Mouse (Mus musculus): ENCODE results near the gene Cfap61. TPM values are rescaled to one million over a fixed set of nuclear protein-coding genes. Genes with fewer than 3 reads are reported as not detected.

Gene Cfap61
- polyA plus RNA-seq, 1 experiment: 0.33 TPM

DNA sequence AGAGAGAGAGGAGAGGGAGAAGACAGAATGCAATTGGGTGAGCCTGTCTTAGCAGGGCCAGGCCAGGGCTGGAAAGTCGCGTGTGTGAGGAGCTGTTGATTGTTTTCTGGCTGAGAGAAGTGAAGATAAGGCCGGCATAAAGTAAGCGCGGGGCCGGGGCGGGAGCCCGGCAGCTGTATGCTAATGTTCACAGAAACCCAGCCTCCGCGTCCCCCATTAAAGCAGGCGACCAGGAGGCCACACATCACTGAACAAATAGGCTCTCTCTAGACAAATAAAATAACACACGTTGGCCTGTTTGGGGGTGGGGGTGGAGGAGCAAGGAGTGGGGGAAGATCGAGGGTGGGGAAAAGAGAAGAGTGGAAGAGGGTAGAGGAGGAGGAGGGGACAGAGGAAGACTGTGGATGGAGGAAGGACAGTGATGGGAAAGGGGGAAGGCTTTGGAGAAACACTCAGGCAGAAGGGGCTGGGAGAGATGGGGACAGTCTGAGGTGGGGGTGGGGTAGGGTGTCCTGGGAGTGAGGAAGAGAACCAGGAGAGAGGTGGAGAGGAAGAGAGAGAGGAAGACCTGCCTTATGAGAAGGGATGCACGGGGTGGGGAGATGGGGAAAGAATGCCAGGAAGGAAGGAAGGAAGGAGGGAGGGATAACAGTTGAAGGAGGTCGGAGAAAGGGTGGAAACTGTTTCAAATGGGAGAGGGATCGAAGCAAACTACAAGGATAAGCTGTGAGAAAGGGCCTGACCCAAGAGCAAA is 282.8 kb downstream of the Cfap61 start:
- TF ChIP-seq CTCF (IDR thresholded peaks at IDR 0.05; ENCODE audit: borderline replicate concordance, insufficient read depth, low read length) (no peak), POLR2A (IDR thresholded peaks at IDR 0.05; ENCODE audit: low read depth, low read length) (no peak)
- Histone ChIP-seq H3K27ac (ENCODE audit: insufficient read depth, low read length) (no peak overlapping the region), H3K4me3 (ENCODE audit: insufficient read depth, low read length) (no peak overlapping the region), H3K4me1 (ENCODE audit: control insufficient read depth, insufficient read depth, low read length) (no peaks in the 10 kb centered on the region; the same call in 1 of the 2 replicates)

DNA sequence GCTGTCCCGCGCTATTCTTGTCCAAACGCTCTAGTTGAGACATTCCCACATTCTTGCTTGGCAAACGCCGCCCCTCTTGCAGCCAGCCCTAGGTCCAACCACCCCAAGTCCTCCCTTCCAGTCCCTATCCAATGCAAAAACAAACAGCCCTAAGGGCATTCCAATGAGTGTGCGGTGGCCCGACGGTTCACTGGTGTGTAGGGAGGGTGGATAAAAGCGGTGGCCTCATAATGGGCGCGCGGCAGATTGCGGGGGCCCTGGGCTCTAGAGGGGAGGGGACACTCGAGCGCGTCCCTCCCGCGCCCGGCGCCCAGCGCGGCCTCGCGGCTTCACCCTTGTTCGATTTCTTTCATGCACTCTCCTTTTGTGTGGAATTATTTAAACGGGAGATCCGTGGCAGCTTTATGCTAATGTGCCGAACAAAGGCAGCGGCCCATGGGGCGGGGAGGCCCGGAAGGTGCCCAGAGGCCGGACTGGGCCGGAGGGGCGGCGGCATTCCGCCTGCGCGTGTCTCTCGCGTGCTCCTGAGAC is 283.6 kb downstream of the Cfap61 start:
- Histone ChIP-seq H3K4me3 (ENCODE audit: insufficient read depth, low read length) (no peak overlapping the region), H3K4me1 (ENCODE audit: control insufficient read depth, insufficient read depth, low read length) (no peaks in the 10 kb centered on the region; the same call in 1 of the 2 replicates)

DNA sequence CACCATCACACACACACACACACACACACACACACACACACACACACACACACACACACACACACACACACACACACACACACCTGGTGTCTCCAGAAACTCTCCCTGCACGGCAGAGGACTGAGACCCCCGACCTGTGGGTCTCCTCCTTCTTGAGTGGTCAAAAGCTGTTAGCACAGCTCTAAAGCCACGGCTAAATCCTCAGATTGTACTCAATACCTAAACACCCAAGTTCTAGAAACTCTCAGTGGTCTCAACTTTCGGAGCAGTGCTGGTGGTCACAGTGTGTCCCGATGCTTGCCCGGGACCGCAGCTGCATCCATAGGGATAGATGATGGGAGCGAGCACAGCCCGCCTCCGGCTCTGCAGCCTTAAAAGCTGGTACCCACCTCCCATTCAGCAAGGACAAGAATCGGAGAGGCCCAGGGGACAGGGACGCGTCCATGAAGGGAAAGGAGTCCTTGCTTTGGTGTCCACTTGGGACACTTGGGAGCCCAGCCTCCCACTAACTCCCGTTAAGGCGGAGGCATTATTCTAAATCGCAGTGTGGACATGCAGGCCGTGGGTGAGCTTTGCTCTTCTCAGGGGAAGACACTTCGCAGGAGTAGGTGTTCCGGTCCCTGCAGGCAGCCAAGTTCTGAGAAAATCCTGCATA is 284.4 kb downstream of the Cfap61 start:
- H3K4me1 ChIP-seq (ENCODE audit: control insufficient read depth, insufficient read depth, low read length): no peaks in the 10 kb centered on the region; the same call in 1 of the 2 replicates
- H3K27ac ChIP-seq (ENCODE audit: insufficient read depth, low read length): no peak overlapping the region
- TF ChIP-seq CTCF (IDR thresholded peaks at IDR 0.05; ENCODE audit: borderline replicate concordance, insufficient read depth, low read length): no peak
- TF ChIP-seq POLR2A (IDR thresholded peaks at IDR 0.05; ENCODE audit: low read depth, low read length): no peak
- no peak overlapping the region for H3K4me3 ChIP-seq (ENCODE audit: insufficient read depth, low read length)

More for the DNA sequence above, 283.6 kb downstream of the Cfap61 start:
- no peak for TF ChIP-seq POLR2A (IDR thresholded peaks at IDR 0.05; ENCODE audit: low read depth, low read length)
- no peak for TF ChIP-seq CTCF (IDR thresholded peaks at IDR 0.05; ENCODE audit: borderline replicate concordance, insufficient read depth, low read length)
- H3K27ac ChIP-seq (ENCODE audit: insufficient read depth, low read length): no peak overlapping the region

DNA sequence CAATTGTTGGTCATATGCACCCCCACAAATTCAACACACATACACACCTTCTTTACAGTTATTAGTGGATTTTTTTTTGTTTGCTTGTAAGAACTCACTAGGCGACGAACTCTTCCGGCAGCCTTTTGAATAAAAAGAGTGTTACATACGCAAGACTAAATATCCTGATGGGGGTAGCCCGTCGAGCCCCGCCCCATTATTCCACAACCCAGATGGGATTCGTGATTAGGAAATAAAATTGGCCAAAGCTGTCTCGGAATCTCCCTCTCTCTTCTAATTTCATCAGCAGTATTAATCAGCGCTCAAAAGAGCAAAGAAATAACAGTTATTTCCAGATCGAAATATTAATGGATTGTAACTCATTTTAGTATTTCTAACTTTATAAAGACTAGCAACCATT is 285.2 kb downstream of the Cfap61 start:
- no peak for TF ChIP-seq CTCF (IDR thresholded peaks at IDR 0.05; ENCODE audit: borderline replicate concordance, insufficient read depth, low read length)
- no peak for TF ChIP-seq POLR2A (IDR thresholded peaks at IDR 0.05; ENCODE audit: low read depth, low read length)
- no peak overlapping the region for H3K27ac ChIP-seq (ENCODE audit: insufficient read depth, low read length)
- no peaks in the 10 kb centered on the region; the same call in 1 of the 2 replicates for H3K4me1 ChIP-seq (ENCODE audit: control insufficient read depth, insufficient read depth, low read length)
- H3K4me3 ChIP-seq (ENCODE audit: insufficient read depth, low read length): no peak overlapping the region

DNA sequence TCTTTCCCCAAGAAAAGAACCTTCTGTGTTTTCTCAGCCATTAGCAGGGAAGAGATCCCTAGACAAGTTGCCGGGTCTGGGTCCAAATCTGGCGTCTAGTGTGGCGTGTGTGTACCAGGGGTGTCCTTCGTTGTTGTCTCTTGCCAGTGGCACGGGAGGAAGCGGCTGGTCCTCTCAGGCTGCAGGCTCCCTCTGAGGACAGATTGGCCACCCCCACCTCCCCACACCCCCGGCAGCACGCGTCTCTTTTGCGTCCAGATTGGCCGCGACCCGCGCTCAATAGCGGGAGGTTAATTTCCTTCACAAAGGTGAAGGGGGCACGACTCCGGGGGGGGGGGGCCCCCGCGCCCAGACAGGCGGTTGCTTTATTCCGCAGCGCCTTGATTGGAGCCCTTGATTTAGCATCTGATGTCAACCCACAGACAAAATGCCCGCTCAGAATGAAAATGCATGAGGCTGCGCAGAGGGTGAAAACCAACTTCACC is 286.0 kb downstream of the Cfap61 start:
- Histone ChIP-seq H3K27ac (ENCODE audit: insufficient read depth, low read length) (no peak overlapping the region), H3K4me1 (ENCODE audit: control insufficient read depth, insufficient read depth, low read length) (no peaks in the 10 kb centered on the region; the same call in 1 of the 2 replicates), H3K4me3 (ENCODE audit: insufficient read depth, low read length) (no peak overlapping the region)
- TF ChIP-seq POLR2A (IDR thresholded peaks at IDR 0.05; ENCODE audit: low read depth, low read length) (no peak), CTCF (IDR thresholded peaks at IDR 0.05; ENCODE audit: borderline replicate concordance, insufficient read depth, low read length) (no peak)

DNA sequence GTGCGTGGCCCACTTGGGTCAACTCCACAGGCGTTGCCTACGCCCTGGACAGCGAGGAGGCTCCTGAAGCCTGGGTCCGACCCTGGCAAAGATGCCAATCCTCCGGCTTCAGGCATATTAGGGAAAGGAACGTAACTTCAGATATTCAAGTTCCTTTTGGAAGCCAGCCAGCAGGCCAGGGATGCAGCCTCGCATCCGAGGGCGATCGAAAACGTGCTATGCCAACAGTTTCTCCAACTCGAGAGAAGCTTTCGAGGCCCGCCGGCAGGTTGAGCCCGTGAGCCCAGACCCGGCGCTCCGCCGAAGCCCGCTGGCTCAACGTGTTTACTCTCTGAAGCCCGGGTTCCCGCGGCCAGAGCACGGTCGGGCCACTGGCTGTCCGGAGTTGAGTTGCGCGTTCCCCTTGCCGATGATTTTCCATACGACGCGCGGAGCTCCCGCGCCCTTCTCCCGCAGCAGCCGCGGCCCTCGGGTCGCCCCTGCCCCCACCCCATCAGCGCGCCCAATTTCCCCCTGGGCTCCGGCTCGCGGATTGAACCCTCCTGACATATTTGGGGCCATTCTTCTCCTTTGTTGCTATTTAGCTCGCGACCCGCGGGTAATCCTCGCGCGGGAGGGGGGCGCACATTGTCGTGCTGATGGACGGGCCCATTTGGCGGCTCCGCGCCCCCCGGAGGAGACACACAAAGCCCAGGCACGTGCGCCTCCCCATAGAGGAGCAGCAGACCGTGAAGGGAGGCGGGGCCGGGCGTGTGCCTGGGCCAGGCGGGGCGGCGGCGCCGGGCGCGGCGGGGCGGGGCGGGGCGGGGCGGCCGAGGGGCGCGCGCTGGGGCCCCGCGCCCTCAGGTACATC is 286.7 kb downstream of the Cfap61 start, which contains the start of gene Insm1:
Gene Insm1 (plus strand): TSS at position 846 of the 853 bp plus-strand sequence.
- no peak for TF ChIP-seq CTCF (IDR thresholded peaks at IDR 0.05; ENCODE audit: borderline replicate concordance, insufficient read depth, low read length)
- TF ChIP-seq POLR2A (IDR thresholded peaks at IDR 0.05; ENCODE audit: low read depth, low read length): no peak
- Histone ChIP-seq H3K27ac (ENCODE audit: insufficient read depth, low read length) (no peak within 1 kb of the TSS), H3K4me3 (ENCODE audit: insufficient read depth, low read length) (peak within 1 kb of the TSS; percentile 31), H3K4me1 (ENCODE audit: control insufficient read depth, insufficient read depth, low read length) (no peaks in the 10 kb centered on the region; the same call in 1 of the 2 replicates)

DNA sequence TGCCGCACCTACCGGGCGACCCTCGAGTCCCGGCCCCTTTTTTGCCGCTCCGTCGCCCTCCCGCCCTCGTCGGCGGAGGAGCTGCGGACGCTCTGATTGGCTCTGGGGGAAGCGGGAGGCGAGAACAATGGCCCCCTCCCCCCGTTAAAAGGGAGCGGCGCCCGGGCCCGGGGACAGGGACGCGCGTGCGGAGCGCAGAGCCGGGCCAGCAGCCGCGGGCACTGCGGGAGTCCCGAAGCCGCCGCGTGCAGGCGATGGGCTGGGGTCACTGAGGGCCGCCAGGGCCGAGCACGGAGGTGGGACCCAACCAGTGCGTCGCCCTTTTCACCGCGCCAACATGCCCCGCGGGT is 287.3 kb downstream of the Cfap61 start:
- Histone ChIP-seq H3K4me1 (ENCODE audit: control insufficient read depth, insufficient read depth, low read length) (no peaks in the 10 kb centered on the region; the same call in 1 of the 2 replicates), H3K4me3 (ENCODE audit: insufficient read depth, low read length) (peak overlapping the region; percentile 31), H3K27ac (ENCODE audit: insufficient read depth, low read length) (no peak overlapping the region)
- no peak for TF ChIP-seq CTCF (IDR thresholded peaks at IDR 0.05; ENCODE audit: borderline replicate concordance, insufficient read depth, low read length)
- TF ChIP-seq POLR2A (IDR thresholded peaks at IDR 0.05; ENCODE audit: low read depth, low read length): no peak

DNA sequence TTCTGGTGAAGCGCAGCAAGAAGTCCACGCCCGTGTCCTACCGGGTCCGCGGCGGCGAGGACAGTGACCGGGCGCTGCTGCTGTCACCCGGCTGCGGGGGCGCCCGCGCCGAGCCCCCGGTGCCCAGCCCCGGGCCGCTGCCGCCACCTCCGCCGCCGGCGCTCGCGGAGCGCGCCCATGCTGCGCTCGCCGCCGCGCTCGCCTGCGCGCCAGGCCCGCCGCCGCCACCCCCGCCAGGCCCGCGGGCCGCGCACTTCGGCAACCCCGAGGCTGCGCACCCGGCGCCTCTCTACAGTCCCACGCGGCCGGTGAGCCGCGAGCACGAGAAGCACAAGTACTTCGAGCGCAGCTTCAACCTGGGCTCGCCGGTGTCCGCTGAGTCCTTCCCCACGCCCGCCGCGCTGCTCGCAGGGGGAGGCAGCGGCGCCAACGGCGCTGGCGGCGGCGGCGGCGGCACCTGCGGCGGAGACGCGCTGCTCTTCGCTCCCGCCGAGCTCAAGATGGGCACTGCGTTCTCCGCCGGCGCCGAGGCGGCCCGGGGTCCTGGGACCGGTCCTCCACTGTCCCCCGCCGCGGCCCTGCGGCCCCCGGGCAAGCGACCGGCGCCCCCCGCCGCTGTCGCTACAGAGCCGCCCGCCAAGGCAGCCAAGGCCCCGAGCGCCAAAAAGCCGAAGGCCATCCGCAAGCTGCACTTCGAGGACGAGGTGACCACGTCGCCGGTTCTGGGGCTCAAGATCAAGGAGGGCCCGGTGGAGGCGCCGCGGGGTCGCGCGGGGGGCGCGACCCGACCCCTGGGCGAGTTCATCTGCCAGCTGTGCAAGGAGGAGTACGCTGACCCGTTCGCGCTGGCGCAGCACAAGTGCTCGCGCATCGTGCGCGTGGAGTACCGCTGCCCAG is 287.9 kb downstream of the Cfap61 start:
- peak overlapping the region; percentile 31 for H3K4me3 ChIP-seq (ENCODE audit: insufficient read depth, low read length)
- no peaks in the 10 kb centered on the region; the same call in 1 of the 2 replicates for H3K4me1 ChIP-seq (ENCODE audit: control insufficient read depth, insufficient read depth, low read length)
- TF ChIP-seq CTCF (IDR thresholded peaks at IDR 0.05; ENCODE audit: borderline replicate concordance, insufficient read depth, low read length) (no peak), POLR2A (IDR thresholded peaks at IDR 0.05; ENCODE audit: low read depth, low read length) (no peak)
- H3K27ac ChIP-seq (ENCODE audit: insufficient read depth, low read length): no peak overlapping the region

All from embryonic fibroblast, embryonic 13.5 days (primary cell).